Mouse (Mus musculus) neural tube, embryonic 14.5 days (tissue): ENCODE results near the gene Vmn1r1. TPM values are rescaled to one million over a fixed set of nuclear protein-coding genes. Genes with fewer than 3 reads are reported as not detected.

Experiments used
- ATAC-seq: fragments of 200-750 bp; cut with Nextera tagmentation; 2 replicates; pipeline ENCODE4 v1.8.0; 2017; ENCODE audit warnings: low read depth, mild to moderate bottlenecking, moderate TSS enrichment, moderate library complexity
- H3K27ac ChIP-seq: fragments of 300-500 bp; sonication (generic); 2 replicates; pipeline ENCODE4 v1.5.1; 2014; ENCODE audit warnings: low read depth, mild to moderate bottlenecking, control low read depth, low read length, moderate library complexity, mixed read lengths
- H3K27me3 ChIP-seq: fragments of 300-500 bp; sonication (generic); 2 replicates; pipeline ENCODE4 v1.6.1; 2014; ENCODE audit warnings: low read length; ENCODE audit not compliant: control insufficient read depth, insufficient read depth
- H3K36me3 ChIP-seq: fragments of 300-500 bp; sonication (generic); 2 replicates; pipeline ENCODE4 v1.6.1; 2014; ENCODE audit warnings: low read length, mixed read lengths; ENCODE audit not compliant: control insufficient read depth, insufficient read depth
- H3K4me1 ChIP-seq: fragments of 300-500 bp; sonication (generic); 2 replicates; pipeline ENCODE4 v1.6.1; 2014; ENCODE audit warnings: low read length; ENCODE audit not compliant: control insufficient read depth, insufficient read depth
- H3K4me2 ChIP-seq: fragments of 300-500 bp; sonication (generic); 2 replicates; pipeline ENCODE4 v1.6.1; 2014; ENCODE audit warnings: mild to moderate bottlenecking, low read depth, low read length, control low read depth
- H3K4me3 ChIP-seq: fragments of 300-500 bp; sonication (generic); 2 replicates; pipeline ENCODE4 v1.5.1; 2014; ENCODE audit warnings: low read depth, low read length, control low read depth, mixed read lengths
- H3K9ac ChIP-seq: fragments of 300-500 bp; sonication (generic); replicated peaks from 2 replicates; pipeline ENCODE4 v1.6.1; 2014; ENCODE audit warnings: low read depth, mild to moderate bottlenecking, control low read depth, low read length, mixed read lengths
- H3K9me3 ChIP-seq: fragments of 300-500 bp; sonication (generic); 2 replicates; pipeline ENCODE4 v1.6.1; 2016; ENCODE audit warnings: low read length; ENCODE audit not compliant: control insufficient read depth
- WGBS: fragments of 180-500 bp; shearing (Covaris S2); extraction: QIAGEN DNeasy Blood & Tissue Kit; methylation state at CpG from one replicate; pipeline ENCODE4 v1.1.7; 2014; 5-methylcytosine and 5-hydroxymethylcytosine counted together
- polyA plus RNA-seq: library from polyadenylated mRNA; unstranded; fragments of >200 nt; fragmentation: Nextera tagmentation; extraction: Ambion mirVana; gene quantifications from 2 replicates; pipeline ENCODE4 v1.2.1, GENCODE M21; 2014

Vmn1r1 gene
- polyA plus RNA-seq, 1 experiment from 2014 or later: not detected

GRCm38 (mm10) chr1:182140370-182140769 lies 23.9 kb downstream of the Vmn1r1 start:
- no peak overlapping the region for H3K4me2 ChIP-seq
- ATAC-seq: peak; percentile 86; the same call in 1 of the 2 replicates
- 5% methylated on average over 6 of the region's 6 CpGs for WGBS

GRCm38 (mm10) chr1:182139937-182140336 lies 24.3 kb downstream of the Vmn1r1 start:
- 35% methylated on average over 9 of the region's 9 CpGs for WGBS
- Histone ChIP-seq H3K4me1 (no peaks in the 10 kb centered on the region), H3K27ac (no peak overlapping the region), H3K27me3 (no peaks in the 10 kb centered on the region), H3K4me3 (no peak overlapping the region), H3K9me3 (no peaks in the 10 kb centered on the region), H3K4me2 (no peak overlapping the region), H3K36me3 (no peaks in the 10 kb centered on the region), H3K9ac (no peak overlapping the region)
- no peak for ATAC-seq

More at GRCm38 (mm10) chr1:182140370-182140769, 23.9 kb downstream of the Vmn1r1 start:
- Histone ChIP-seq H3K36me3 (no peaks in the 10 kb centered on the region), H3K9ac (no peak overlapping the region), H3K4me3 (no peak overlapping the region), H3K9me3 (no peaks in the 10 kb centered on the region), H3K4me1 (no peaks in the 10 kb centered on the region), H3K27me3 (no peaks in the 10 kb centered on the region), H3K27ac (no peak overlapping the region)

GRCm38 (mm10) chr1:182138172-182138571 lies 26.1 kb downstream of the Vmn1r1 start:
- Histone ChIP-seq H3K4me3 (no peak overlapping the region), H3K4me1 (no peaks in the 10 kb centered on the region), H3K9ac (no peak overlapping the region), H3K9me3 (no peaks in the 10 kb centered on the region), H3K27ac (no peak overlapping the region), H3K27me3 (no peaks in the 10 kb centered on the region), H3K4me2 (no peak overlapping the region), H3K36me3 (no peaks in the 10 kb centered on the region)
- WGBS: 59% methylated on average over 8 of the region's 8 CpGs
- no peak for ATAC-seq

GRCm38 (mm10) chr1:182137204-182138125 lies 26.8 kb downstream of the Vmn1r1 start:
- H3K4me1 ChIP-seq: no peaks in the 10 kb centered on the region
- H3K27me3 ChIP-seq: no peaks in the 10 kb centered on the region
- ATAC-seq: no peak
- 51% methylated on average over 27 of the region's 28 CpGs for WGBS
- peaks cover 3% of the 10 kb centered on the region; the same call in 1 of the 2 replicates for H3K36me3 ChIP-seq
- H3K9me3 ChIP-seq: no peaks in the 10 kb centered on the region
- H3K4me2 ChIP-seq: no peak overlapping the region
- H3K4me3 ChIP-seq: no peak overlapping the region
- H3K9ac ChIP-seq: no peak overlapping the region
- H3K27ac ChIP-seq: no peak overlapping the region

- no peak overlapping the region for H3K4me3 ChIP-seq
- H3K36me3 ChIP-seq: peaks cover 19% of the 10 kb centered on the region
- no peak overlapping the region for H3K27ac ChIP-seq
- peaks cover 4% of the 10 kb centered on the region for H3K4me1 ChIP-seq
- WGBS: 51% methylated on average over 2 of the region's 2 CpGs
- H3K27me3 ChIP-seq: no peaks in the 10 kb centered on the region
- ATAC-seq: no peak
- no peaks in the 10 kb centered on the region for H3K9me3 ChIP-seq
- H3K9ac ChIP-seq: no peak overlapping the region
- H3K4me2 ChIP-seq: no peak overlapping the region
Observed at GRCm38 (mm10) chr1:182130830-182131229, 33.5 kb downstream of the Vmn1r1 start.

- H3K36me3 ChIP-seq: peaks cover 5% of the 10 kb centered on the region; the same call in 1 of the 2 replicates
- WGBS: under 1% methylated on average over 31 of the region's 33 CpGs
- H3K27me3 ChIP-seq: no peaks in the 10 kb centered on the region
- peak overlapping the region; percentile 74 for H3K9ac ChIP-seq
- peak; percentile 97 for ATAC-seq
- H3K4me1 ChIP-seq: peaks cover 9% of the 10 kb centered on the region
- H3K4me2 ChIP-seq: peak overlapping the region; percentile 47
- no peaks in the 10 kb centered on the region for H3K9me3 ChIP-seq
- H3K27ac ChIP-seq: peak overlapping the region; percentile 82
- peak overlapping the region; percentile 69 for H3K4me3 ChIP-seq
Observed at GRCm38 (mm10) chr1:182124924-182125368, 39.3 kb downstream of the Vmn1r1 start.

- Histone ChIP-seq H3K4me3 (peak within 1 kb of the TSS; percentile 69), H3K4me1 (peaks cover 9% of the 10 kb centered on the region), H3K9me3 (no peaks in the 10 kb centered on the region), H3K36me3 (0 out of 2 replicates have a peak, but pooled peaks cover 3% of the 10 kb centered on the region), H3K27me3 (no peaks in the 10 kb centered on the region), H3K27ac (peak within 1 kb of the TSS; percentile 82), H3K9ac (peak within 1 kb of the TSS; percentile 74), H3K4me2 (peak within 1 kb of the TSS; percentile 47)
- WGBS: under 1% methylated on average over 37 of the region's 37 CpGs
- ATAC-seq: peak; percentile 99
Observed at GRCm38 (mm10) chr1:182124506-182124905, 39.8 kb downstream of the Vmn1r1 start, which contains the start of gene Srp9. Gene Srp9, plus strand, starts transcription at chr1:182124737.

GRCm38 (mm10) chr1:182122413-182122812 lies 41.9 kb downstream of the Vmn1r1 start:
- no peak for ATAC-seq
- no peak overlapping the region for H3K4me2 ChIP-seq
- no peak overlapping the region for H3K9ac ChIP-seq
- no peaks in the 10 kb centered on the region for H3K9me3 ChIP-seq
- no peak overlapping the region for H3K4me3 ChIP-seq
- 81% methylated on average over 4 of the region's 4 CpGs for WGBS
- H3K27me3 ChIP-seq: no peaks in the 10 kb centered on the region
- no peaks in the 10 kb centered on the region for H3K36me3 ChIP-seq
- peaks cover 9% of the 10 kb centered on the region for H3K4me1 ChIP-seq
- H3K27ac ChIP-seq: no peak overlapping the region
